Comparison of ENCODE assay signal across 8 mouse cellular contexts in genomic region chr11:76672561-76673384, GRCm38 (mm10). TPM values are rescaled to one million over a fixed set of nuclear protein-coding genes. Genes with fewer than 3 reads are reported as not detected.
DNase-seq lines count a peak whose midpoint lies in the region; ATAC-seq and TF ChIP-seq lines count a peak whose summit lies in the region.

No protein-coding gene starts in this region.

- no peak overlapping the region for H3K9ac ChIP-seq in lung, postnatal 0 days (replicated peaks; ENCODE audit: low read depth)
- H3K9ac ChIP-seq in embryonic facial prominence, embryonic 11.5 days (replicated peaks; ENCODE audit: low read length) = peak overlapping the region; percentile 51
- peak overlapping the region; percentile 37 for H3K9ac ChIP-seq in midbrain, embryonic 15.5 days

- no peak overlapping the region for H3K27ac ChIP-seq in lung, postnatal 0 days (ENCODE audit: low read length)
- H3K27ac ChIP-seq in embryonic facial prominence, embryonic 11.5 days (replicated peaks; ENCODE audit: low read depth, low read length) = no peak overlapping the region
- H3K27ac ChIP-seq in midbrain, embryonic 15.5 days = no peak overlapping the region

- no peaks in the 10 kb centered on the region for H3K36me3 ChIP-seq in lung, postnatal 0 days (ENCODE audit: insufficient read depth, low read length)
- H3K36me3 ChIP-seq in embryonic facial prominence, embryonic 11.5 days (replicated peaks; ENCODE audit: control insufficient read depth, insufficient read depth, low read depth, low read length) = no peaks in the 10 kb centered on the region
- no peaks in the 10 kb centered on the region for H3K36me3 ChIP-seq in midbrain, embryonic 15.5 days (replicated peaks)

- H3K4me3 ChIP-seq in lung, postnatal 0 days (ENCODE audit: low read depth, low read length) = no peak overlapping the region
- H3K4me3 ChIP-seq in embryonic facial prominence, embryonic 11.5 days (ENCODE audit: low read depth, low read length) = peak overlapping the region; percentile 34
- H3K4me3 ChIP-seq in midbrain, embryonic 15.5 days = peak overlapping the region; percentile 37

- TF ChIP-seq CTCF in lung, postnatal 0 days (IDR thresholded peaks at IDR 0.05) = no peak

- no peak for ATAC-seq in lung, postnatal 0 days
- no peak for ATAC-seq in embryonic facial prominence, embryonic 11.5 days (replicated peaks; ENCODE audit: insufficient number of reproducible peaks, low FRiP score, low TSS enrichment, low read depth)
- no peak for ATAC-seq in midbrain, embryonic 15.5 days (replicated peaks)

- H3K4me2 ChIP-seq in lung, postnatal 0 days (replicated peaks; ENCODE audit: low read depth, low read length) = peak overlapping the region; percentile 32; the same call in 1 of the 2 replicates
- H3K4me2 ChIP-seq in embryonic facial prominence, embryonic 11.5 days (ENCODE audit: low read depth, low read length) = peak overlapping the region; percentile 73
- H3K4me2 ChIP-seq in midbrain, embryonic 15.5 days = peak overlapping the region; percentile 66

- no peaks in the 10 kb centered on the region for H3K9me3 ChIP-seq in lung, postnatal 0 days (ENCODE audit: low read length)
- no peaks in the 10 kb centered on the region for H3K9me3 ChIP-seq in embryonic facial prominence, embryonic 11.5 days (replicated peaks; ENCODE audit: control insufficient read depth, low read length)
- no peaks in the 10 kb centered on the region for H3K9me3 ChIP-seq in midbrain, embryonic 15.5 days

- WGBS in lung, postnatal 0 days = 5% methylated on average over 54 of the region's 64 CpGs
- WGBS in embryonic facial prominence, embryonic 11.5 days = 2% methylated on average over 64 of the region's 64 CpGs
- 2% methylated on average over 64 of the region's 64 CpGs for WGBS in midbrain, embryonic 15.5 days

- no peaks in the 10 kb centered on the region for H3K4me1 ChIP-seq in lung, postnatal 0 days (ENCODE audit: insufficient read depth, low read depth, low read length)
- peaks cover 8% of the 10 kb centered on the region; the same call in 1 of the 2 replicates for H3K4me1 ChIP-seq in embryonic facial prominence, embryonic 11.5 days (ENCODE audit: control insufficient read depth, insufficient read depth, low read length)
- H3K4me1 ChIP-seq in midbrain, embryonic 15.5 days = 0 out of 2 replicates have a peak, but pooled peaks cover 3% of the 10 kb centered on the region

- no peak for DNase-seq in lung, postnatal 0 days (ENCODE audit: low spot score)
- DNase-seq in lung, postnatal 4 days = no peak
- DNase-seq in embryonic facial prominence, embryonic 11.5 days (ENCODE audit: low spot score) = peak; percentile 55
- DNase-seq in layer of hippocampus, adult 18-20 months (ENCODE audit: low spot score in 2 of 2) = peak; percentile 59 to 84
- DNase-seq in gastrocnemius, postnatal 25 days = no peak
- no peak for DNase-seq in gastrocnemius, postnatal 10 days
- no peak for DNase-seq in MN1 (ENCODE audit: low spot score)

- peaks cover 31% of the 10 kb centered on the region for H3K27me3 ChIP-seq in lung, postnatal 0 days (replicated peaks; ENCODE audit: insufficient read depth, low read length)
- H3K27me3 ChIP-seq in embryonic facial prominence, embryonic 11.5 days (ENCODE audit: control insufficient read depth, insufficient read depth, low read length) = peaks cover 45% of the 10 kb centered on the region
- H3K27me3 ChIP-seq in midbrain, embryonic 15.5 days (replicated peaks) = peaks cover 56% of the 10 kb centered on the region

- no peak for TF ChIP-seq EP300 in lung, postnatal 0 days (IDR thresholded peaks at IDR 0.05)

RNA-seq across cellular contexts. Expression of gene Bhlha9, which starts 0.5 kb away (rescaled TPM):
- not detected in 2 replicates for polyA plus RNA-seq in lung, postnatal 0 days (2015; fragmentation: Nextera tagmentation; extraction: Ambion mirVana)
- not detected in 2 replicates for polyA plus RNA-seq in embryonic facial prominence, embryonic 11.5 days (2014; fragmentation: Nextera tagmentation; extraction: Ambion mirVana)
- total RNA-seq in layer of hippocampus, adult 18-20 months (2021) = 1 to 10 TPM; 3.9 to 4.7 TPM
- 0.92 and 1.1 TPM in 2 replicates for polyA plus RNA-seq in midbrain, embryonic 15.5 days (2015; fragmentation: Nextera tagmentation; extraction: Ambion mirVana)
- total RNA-seq in gastrocnemius, postnatal 25 days (2021) = not detected
- total RNA-seq in gastrocnemius, postnatal 10 days (2021) = not detected

RNA-seq across cellular contexts. Expression of gene Trarg1, which starts 6.8 kb away (rescaled TPM):
- 4.7 and 7.1 TPM in 2 replicates for polyA plus RNA-seq in lung, postnatal 0 days (2015; fragmentation: Nextera tagmentation; extraction: Ambion mirVana)
- polyA plus RNA-seq in embryonic facial prominence, embryonic 11.5 days (2014; fragmentation: Nextera tagmentation; extraction: Ambion mirVana) = 0.24 TPM in 1 of 2 replicates, not detected in the other
- under 1 TPM; 0.30 to 0.52 TPM for total RNA-seq in layer of hippocampus, adult 18-20 months (2021)
- 0.10 and 0.13 TPM in 2 replicates for polyA plus RNA-seq in midbrain, embryonic 15.5 days (2015; fragmentation: Nextera tagmentation; extraction: Ambion mirVana)
- 1 to 10 TPM in 1 of 2 experiments, under 1 TPM in 1; 0.84 to 8.2 TPM for total RNA-seq in gastrocnemius, postnatal 25 days (2021)
- total RNA-seq in gastrocnemius, postnatal 10 days (2021) = 1 to 10 TPM; 2.0 to 2.1 TPM

RNA-seq across cellular contexts. Expression of gene Abr, which starts 50.7 kb away (rescaled TPM):
- polyA plus RNA-seq in lung, postnatal 0 days (2015; fragmentation: Nextera tagmentation; extraction: Ambion mirVana) = 16.6 and 17.2 TPM in 2 replicates
- polyA plus RNA-seq in embryonic facial prominence, embryonic 11.5 days (2014; fragmentation: Nextera tagmentation; extraction: Ambion mirVana) = 31.9 and 32.3 TPM in 2 replicates
- total RNA-seq in layer of hippocampus, adult 18-20 months (2021) = 100 to 1,000 TPM; 490 to 505 TPM
- polyA plus RNA-seq in midbrain, embryonic 15.5 days (2015; fragmentation: Nextera tagmentation; extraction: Ambion mirVana) = 127 and 128 TPM in 2 replicates
- total RNA-seq in gastrocnemius, postnatal 25 days (2021) = 10 to 100 TPM; 11.3 to 11.6 TPM
- 10 to 100 TPM; 23.9 to 27.0 TPM for total RNA-seq in gastrocnemius, postnatal 10 days (2021)

Comparison
In these comparisons a context has a peak if more than half of its experiments do, and no peak if none do; other contexts are left out.
1. DNase-seq: peak in embryonic facial prominence, embryonic 11.5 days (single experiment) and layer of hippocampus, adult 18-20 months (2 of 2); none in lung, postnatal 0 days (single experiment), lung, postnatal 4 days (0 of 2), gastrocnemius, postnatal 25 days (single experiment), gastrocnemius, postnatal 10 days (single experiment) and MN1 (single experiment).
2. RNA of gene Bhlha9, which starts 0.5 kb away (total RNA-seq): 3.9 to 4.7 TPM in layer of hippocampus, adult 18-20 months; not detected in gastrocnemius, postnatal 25 days and not detected in gastrocnemius, postnatal 10 days; every median in the first group is over 4 times any median in the second.
3. RNA of gene Abr, which starts 50.7 kb away (total RNA-seq): 490 to 505 TPM in layer of hippocampus, adult 18-20 months; 23.9 to 27.0 TPM in gastrocnemius, postnatal 10 days and 11.3 to 11.6 TPM in gastrocnemius, postnatal 25 days; every median in the first group is over 10 times any median in the second.
4. Peak in every context shown above with its lines, with median percentiles within 50 percentile points of each other: H3K4me2 ChIP-seq.